Mouse (Mus musculus) right cerebral cortex, postnatal 25 days (tissue): ENCODE results near the gene Gtf2i.

Experiments used
- DNase-seq: peaks from one replicate; pipeline ENCODE4 v3.0.0; 2022

Gtf2i gene

DNA sequence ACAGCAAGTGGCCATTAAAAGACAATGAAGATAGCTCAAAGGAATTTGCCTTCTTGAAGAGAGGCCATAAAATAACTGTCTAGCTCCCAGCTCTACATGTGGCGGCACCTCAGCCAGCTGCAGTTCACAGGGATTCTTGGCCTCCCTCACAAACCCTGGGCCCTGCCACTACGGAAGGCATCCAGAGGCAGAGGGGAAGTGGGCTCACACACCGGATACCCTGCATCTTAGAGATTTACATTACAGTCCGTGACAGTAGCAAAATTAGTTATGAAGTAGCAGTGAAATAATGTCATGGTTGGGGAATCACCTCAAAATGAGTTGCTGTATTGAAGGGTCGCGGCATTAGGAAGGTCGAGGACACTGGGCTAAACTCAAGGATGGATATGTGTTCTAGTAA, 126.0 kb downstream of the Gtf2i start:
- DNase-seq = no peak
